Mouse (Mus musculus): ENCODE measurements around the gene Dyrk3.

Gene Dyrk3

GRCm38 (mm10) chr1:131084289-131084688 is 53.9 kb downstream of the Dyrk3 start:
- peak; percentile 62 for DNase-seq (ENCODE audit: low spot score)

GRCm38 (mm10) chr1:131083609-131084008 is 54.5 kb downstream of the Dyrk3 start:
- peak; percentile 55 for DNase-seq (ENCODE audit: low spot score)

- no peak for DNase-seq (ENCODE audit: low spot score)
Measured at GRCm38 (mm10) chr1:131083122-131083521, 55.0 kb downstream of the Dyrk3 start.

GRCm38 (mm10) chr1:131080686-131081085 is 57.5 kb downstream of the Dyrk3 start:
- no peak for DNase-seq (ENCODE audit: low spot score)

- DNase-seq (ENCODE audit: low spot score): peak; percentile 49
Measured at GRCm38 (mm10) chr1:131079762-131080161, 58.4 kb downstream of the Dyrk3 start.

GRCm38 (mm10) chr1:131078761-131079330 is 59.3 kb downstream of the Dyrk3 start:
- no peak for DNase-seq (ENCODE audit: low spot score)

All from yolk sac, embryonic 10.5 days (tissue).